Mouse (Mus musculus): ENCODE data around the gene Trem1.
A peak's percentile ranks its signal among the peaks of the same experiment; 100 is the strongest.

Trem1 gene

DNA sequence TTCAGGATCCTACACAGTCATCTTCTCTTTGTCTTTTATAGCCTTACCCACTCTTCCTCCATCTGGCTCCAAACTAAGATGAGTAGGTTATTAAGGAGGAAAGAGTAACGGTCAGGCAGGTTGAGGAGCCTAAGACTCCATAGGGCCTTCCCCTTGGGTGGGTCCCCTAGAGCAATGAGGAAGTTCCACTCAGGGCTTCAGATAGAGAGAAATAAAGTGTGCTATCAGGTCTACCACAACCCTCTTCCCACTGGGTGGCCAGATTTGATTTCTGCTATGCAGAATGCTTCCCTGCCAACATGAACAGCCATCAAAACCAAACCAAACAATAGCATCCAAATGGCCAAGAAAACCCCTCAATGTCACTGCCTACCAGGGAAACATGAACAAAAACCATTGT lies 35.0 kb downstream of the Trem1 start:
- DNase-seq (ENCODE audit: low read depth, low spot score), result no peak

DNA sequence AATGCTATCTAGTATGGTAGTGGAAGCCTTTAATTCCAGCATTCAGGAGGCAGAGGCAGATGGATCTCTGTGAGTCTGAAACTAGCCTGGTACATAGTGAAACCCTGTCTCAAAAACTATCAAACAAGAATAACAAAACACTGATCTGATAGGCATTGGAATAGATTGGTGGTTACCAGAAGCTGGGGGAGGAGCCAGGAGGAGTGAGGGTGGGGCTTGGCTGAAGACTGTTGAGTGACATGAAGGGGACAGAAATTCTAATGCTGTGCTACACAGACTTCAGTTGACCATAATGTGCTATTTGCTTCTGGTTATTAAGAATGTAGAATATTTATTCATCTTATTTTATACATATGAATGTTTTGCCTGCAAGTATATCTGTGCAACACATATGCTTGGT lies 35.7 kb downstream of the Trem1 start:
- DNase-seq (ENCODE audit: low read depth, low spot score), result no peak

DNA sequence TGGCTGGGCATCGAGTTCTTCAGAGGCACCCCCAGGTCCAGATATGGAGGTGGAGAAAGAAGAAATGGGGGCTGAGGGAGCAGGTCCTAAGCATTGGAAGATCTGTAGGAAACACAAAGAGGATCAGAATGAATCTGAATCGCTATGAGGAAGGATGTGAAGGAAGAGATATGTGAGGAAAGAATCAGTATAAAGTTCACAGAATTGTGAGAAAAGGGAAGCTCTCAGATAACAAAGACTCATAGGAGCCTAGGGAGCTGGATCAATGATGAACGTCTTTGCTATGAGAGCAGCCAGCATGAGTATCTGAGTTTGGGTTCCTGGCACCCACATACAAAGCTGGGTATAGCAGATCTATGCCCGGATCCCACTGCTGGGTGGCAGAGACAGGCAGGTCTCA lies 37.3 kb downstream of the Trem1 start:
- DNase-seq (ENCODE audit: low read depth, low spot score), result no peak

DNA sequence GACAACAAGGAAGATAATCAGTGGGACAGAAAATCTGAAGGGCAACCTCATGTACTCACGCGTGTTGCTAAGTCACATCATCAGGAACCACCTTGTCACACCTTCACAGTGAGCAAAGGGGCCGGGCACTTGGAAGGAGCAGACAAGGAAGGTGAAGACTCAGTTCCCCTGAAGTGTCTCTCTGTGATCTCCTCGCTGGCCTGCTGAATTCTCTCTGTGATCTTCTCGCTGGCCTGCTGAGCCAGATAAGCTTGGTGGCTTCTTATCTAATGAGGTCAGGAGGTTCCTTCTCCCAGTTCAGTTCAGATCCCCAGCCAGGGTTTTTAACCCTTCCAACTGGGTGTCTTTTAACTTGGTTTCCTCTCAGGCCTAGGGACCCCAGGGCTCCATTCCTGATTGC lies 39.6 kb downstream of the Trem1 start:
- DNase-seq (ENCODE audit: low read depth, low spot score), result no peak

DNA sequence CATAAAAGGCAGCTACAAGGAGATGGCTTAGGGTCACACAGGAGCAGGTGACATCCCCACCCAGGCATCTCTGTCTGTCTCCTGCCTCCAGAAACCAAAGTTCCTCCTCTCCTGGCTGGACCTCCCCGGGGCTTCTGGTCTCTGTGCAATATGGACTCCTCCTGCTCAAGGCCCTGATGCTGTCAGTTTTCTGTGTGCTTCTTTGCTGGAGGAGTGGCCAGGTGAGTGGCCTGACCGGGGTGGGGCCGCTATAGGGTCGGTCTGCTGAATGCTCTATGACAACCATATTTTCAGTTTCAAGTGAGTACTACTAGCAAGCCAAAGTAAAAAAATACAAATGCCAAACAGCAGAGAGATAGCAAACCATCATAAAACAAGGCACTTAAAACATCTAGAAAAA lies 40.0 kb downstream of the Trem1 start:
- DNase-seq (ENCODE audit: low read depth, low spot score), result no peak

DNA sequence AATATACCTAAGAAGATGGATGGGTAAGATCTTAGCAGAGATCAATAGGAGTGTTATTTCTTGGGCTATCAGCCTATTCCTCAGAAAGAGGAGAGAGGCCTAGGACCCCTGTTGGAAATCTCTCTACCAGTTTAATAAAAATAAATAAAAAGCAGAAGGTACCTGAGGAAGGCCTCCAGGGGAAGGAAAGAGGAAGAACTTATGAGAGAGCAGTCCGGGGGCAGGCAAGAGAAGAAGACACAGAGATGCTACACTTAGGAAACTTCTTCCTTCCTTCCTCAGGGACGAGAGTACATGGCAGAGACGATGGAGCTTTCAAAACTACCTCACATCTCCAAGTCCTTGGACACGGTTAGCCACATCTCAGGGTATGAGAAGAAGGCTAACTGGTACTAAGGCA lies 41.5 kb downstream of the Trem1 start:
- no peak for DNase-seq (ENCODE audit: low read depth, low spot score)

DNA sequence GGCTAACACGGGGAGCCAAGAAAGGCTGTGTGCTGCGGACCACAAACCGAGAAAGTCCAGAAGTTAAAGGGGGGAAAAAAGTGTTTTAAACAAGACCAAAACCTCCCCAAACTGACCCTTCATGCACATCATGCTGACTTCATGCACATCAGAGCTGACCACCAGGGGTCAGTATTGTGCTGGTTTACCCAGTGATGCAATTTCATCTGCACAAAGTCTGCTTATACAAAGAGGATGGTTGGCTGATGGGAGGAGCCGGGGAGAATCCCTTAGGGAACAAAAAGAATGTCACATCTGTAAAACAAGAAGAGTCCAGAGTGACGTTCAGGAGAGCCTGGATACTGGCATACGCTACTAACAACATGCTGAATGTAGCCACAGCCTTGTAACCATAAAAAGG lies 42.3 kb downstream of the Trem1 start:
- peak; percentile 89 for DNase-seq (ENCODE audit: low read depth, low spot score)

DNA sequence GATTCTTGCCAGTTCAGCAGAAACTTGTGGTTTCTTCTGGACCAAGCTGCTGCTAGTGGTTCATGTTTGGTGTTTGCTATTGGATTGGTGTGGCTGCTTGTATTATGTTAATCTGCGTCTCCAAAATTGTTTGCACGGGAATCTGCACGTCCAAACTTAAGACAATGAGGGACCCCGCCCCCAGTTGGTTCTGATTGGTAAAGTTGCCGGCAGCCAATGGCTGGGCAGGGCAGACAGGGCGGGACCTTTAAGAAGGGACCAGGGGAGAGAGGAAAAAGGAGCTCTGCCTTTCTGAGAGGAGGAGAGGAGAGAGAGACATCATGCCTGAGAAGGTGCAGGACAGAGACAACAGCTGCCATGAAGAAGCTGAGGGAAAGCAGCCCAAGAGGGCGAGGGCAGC lies 43.2 kb downstream of the Trem1 start:
- DNase-seq (ENCODE audit: low read depth, low spot score), result no peak

DNA sequence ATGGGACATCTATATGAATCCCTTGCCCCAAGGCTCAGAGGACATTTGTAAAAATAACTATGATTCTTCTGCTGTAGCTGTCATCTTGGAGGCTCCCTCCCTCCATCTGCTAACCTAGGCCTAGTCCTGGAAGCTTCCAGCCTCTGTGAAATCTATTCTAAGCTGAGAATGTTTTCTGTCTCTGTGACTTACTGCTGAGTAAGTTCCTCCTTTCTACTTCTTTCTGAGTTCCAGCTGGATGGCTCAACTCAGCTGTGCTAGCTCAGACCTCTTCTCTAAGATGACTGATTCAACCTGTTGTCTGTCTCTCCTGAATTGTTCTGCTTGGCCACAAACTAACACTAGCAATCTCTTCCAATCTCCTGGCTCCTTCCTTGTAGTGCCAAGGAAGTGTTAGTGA lies 45.8 kb downstream of the Trem1 start:
- DNase-seq (ENCODE audit: low read depth, low spot score), result no peak

DNA sequence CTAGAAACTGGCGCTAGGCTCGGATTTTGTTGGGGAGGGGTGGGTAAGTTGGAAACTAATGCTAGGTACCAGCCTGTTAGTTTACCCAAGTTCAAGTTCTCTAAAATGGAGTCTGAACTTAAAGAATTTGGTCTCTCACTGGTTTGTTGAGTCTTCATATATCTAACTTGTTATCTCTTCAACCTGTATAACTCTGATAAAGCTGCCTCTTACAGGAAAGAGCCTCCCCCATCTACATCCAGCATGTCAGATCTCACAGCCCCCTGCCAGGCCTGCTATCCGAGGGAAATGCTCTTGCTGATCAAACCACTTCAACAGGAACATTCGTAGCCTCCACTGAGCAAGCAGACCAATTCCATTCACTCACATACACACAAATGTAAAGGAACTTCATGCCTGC lies 46.4 kb downstream of the Trem1 start:
- no peak for DNase-seq (ENCODE audit: low read depth, low spot score)

DNA sequence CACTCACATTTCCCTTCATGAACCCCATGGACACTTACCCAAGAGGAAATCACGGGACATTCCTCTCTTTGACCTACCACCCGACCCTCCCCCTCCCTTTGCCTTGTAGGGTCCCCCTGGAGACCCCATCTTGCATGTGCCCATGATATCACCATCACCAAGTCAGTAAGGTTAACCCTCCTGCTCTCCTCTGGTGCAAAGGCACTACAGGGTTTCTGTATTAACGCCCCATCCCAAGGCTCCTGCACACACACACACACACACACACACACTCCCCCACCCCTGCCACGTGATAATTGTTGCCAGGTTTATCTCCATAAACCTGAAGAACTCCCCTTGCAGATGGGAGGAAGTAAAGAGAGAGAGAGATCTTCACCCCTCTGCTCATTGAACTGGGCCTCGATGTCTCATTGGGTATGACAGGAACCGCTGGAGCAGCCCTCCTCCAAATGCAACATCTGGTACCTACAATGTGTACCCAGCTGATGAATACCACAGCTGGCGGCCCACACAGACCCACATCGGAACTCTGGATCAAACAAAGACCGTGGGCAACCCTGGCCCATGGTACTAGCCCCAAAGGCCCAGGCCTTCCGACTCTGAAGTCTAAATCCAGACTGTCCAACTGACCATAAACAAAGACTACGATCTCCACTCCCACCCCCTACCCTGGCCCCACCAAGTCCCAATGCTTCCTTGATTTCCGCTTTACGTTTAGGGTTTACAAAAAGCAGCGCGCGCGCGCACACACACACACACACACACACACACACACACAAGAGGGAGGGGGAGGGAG lies 48.6 kb downstream of the Trem1 start:
- no peak for DNase-seq (ENCODE audit: low read depth, low spot score)

DNA sequence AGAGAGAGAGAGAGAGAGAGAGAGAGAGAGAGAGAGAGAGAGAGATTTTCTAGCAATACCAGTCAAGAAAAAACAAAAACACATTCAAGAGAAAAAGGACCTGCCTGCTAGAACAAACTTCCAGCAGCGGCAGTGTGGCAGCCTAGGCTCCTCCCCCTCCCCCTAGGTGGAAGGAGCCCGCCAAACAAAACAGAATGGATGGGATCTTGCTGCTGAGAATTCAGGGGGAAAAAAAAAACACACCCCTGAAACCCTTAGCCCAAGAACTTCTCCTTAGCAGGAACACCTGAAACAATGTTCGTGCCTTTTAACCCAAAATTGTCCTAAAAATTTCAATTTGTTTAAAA lies 49.1 kb downstream of the Trem1 start:
- no peak for DNase-seq (ENCODE audit: low read depth, low spot score)

DNA sequence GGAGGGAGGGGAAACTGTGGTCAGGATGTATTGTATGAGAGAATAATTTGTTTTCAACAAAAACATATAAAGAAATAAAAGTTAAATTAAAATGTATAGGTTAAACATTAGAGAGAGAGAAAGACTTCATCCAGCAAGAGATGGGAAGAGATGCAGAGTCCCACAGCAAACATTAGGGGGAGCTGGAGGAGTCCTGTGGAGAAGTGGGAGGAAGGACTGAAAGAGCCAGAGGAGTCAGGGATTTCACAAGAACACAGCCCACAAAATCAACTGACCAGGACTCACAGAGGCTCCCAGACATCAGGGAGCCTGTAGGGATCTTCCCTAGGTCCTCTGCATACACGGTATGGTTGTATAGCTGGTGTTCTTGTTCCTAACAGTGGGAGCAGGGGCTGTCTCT lies 54.2 kb downstream of the Trem1 start:
- DNase-seq (ENCODE audit: low read depth, low spot score), result peak; percentile 54

DNA sequence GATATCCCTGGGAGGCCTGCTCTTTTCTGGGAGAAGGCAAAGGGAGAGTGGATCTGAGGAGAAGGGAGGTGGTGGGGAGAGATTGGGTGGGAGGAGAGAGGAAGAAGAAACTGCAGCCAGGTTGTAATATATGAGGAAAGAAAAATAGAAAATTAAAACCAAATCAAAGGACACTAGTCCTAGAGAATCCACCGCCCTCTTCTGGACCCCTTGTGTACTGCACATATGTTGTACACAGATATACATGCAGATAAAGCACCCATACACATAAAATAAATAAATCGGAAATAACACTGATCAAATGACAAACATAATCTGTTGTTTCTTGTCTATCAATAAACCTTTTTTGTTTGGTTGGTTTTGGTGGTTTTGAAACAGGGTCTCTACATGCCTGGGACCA lies 54.7 kb downstream of the Trem1 start:
- no peak for DNase-seq (ENCODE audit: low read depth, low spot score)

DNA sequence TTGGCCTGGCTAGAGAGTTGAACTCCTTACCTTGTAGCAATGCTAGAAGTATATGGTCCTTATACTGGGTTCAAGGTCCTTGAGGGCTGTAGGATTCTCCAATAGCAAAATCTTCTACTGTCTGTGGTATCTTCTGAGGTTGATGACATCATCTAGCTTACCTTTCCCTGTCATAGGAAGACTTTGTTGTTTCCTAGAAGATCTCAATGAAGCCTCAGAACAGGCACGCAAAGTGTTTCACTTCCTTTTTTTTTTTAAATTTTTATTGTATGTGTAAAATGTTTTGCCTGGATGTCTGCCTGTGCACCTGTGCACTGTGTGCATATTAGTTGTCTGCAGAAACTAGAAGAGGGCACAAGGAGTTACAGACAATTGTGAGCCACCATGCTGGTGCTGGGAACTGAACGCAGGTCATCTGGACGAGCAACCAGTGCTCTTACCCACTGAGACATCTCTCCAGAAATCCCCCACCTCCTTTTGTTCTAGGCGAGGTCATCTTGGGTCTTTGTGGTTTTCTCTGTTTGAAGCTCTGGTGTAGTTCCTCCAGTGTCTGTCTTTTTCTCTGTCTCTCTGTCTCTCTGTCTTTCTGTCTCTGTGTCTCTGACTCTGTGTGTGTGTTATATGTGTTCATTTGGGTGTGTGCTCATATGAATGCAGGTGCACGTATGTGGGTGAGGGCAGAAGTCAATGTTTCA lies 61.1 kb downstream of the Trem1 start:
- DNase-seq (ENCODE audit: low read depth, low spot score), result no peak

Data from ES-CJ7 (cell line).